ENCODE assay signal across 7 mouse cellular contexts in genomic region chr12:85346374-85346773, GRCm38 (mm10). TPM values are rescaled to one million over a fixed set of nuclear protein-coding genes. Genes with fewer than 3 reads are reported as not detected.
DNase-seq lines count a peak whose midpoint lies in the region; ATAC-seq and TF ChIP-seq lines count a peak whose summit lies in the region.

No protein-coding gene starts in this region.

- H3K4me1 ChIP-seq in embryonic facial prominence, embryonic 10.5 days = no peaks in the 10 kb centered on the region
- H3K4me1 ChIP-seq in kidney, adult 2 months (ENCODE audit: control insufficient read depth, insufficient read depth, low read length) = peaks cover 11% of the 10 kb centered on the region; the same call in 1 of the 2 replicates
- no peaks in the 10 kb centered on the region for H3K4me1 ChIP-seq in lung, embryonic 14.5 days (ENCODE audit: insufficient read depth)

- no peak for TF ChIP-seq POLR2A in kidney, adult 2 months (IDR thresholded peaks at IDR 0.05; ENCODE audit: low read depth, low read length)

- peaks cover 74% of the 10 kb centered on the region for H3K36me3 ChIP-seq in embryonic facial prominence, embryonic 10.5 days (replicated peaks)
- no peaks in the 10 kb centered on the region for H3K36me3 ChIP-seq in kidney, adult 2 months (ENCODE audit: control insufficient read depth, insufficient read depth, low read length)
- H3K36me3 ChIP-seq in lung, embryonic 14.5 days (ENCODE audit: insufficient read depth) = peaks cover 55% of the 10 kb centered on the region

- no peaks in the 10 kb centered on the region for H3K9me3 ChIP-seq in embryonic facial prominence, embryonic 10.5 days
- H3K9me3 ChIP-seq in lung, embryonic 14.5 days (ENCODE audit: low read depth, low read length) = no peaks in the 10 kb centered on the region

- ATAC-seq in lung, embryonic 14.5 days (ENCODE audit: insufficient read depth) = 0 out of 2 replicates have a peak, but pooled peaks have one; percentile 46

- no peak overlapping the region for H3K4me2 ChIP-seq in lung, embryonic 14.5 days

- peak; percentile 42 for DNase-seq in right cerebral cortex, adult 18-20 months
- no peak for DNase-seq in right cerebral cortex, postnatal 4 days
- peak; percentile 60 for DNase-seq in ZHBTc4 (ENCODE audit: low read depth, low spot score)
- peak; percentile 37 for DNase-seq in embryonic facial prominence, embryonic 10.5 days (ENCODE audit: low spot score)
- DNase-seq in kidney, adult 2 months = peak; percentile 81
- peak; percentile 94 for DNase-seq in lung, embryonic 14.5 days
- DNase-seq in spleen, postnatal 36 days (ENCODE audit: low spot score in 2 of 2) = peak; percentile 55 to 76

- 64% methylated on average over 3 of the region's 3 CpGs for WGBS in embryonic facial prominence, embryonic 10.5 days
- WGBS in kidney, adult 2 months = 35% methylated on average over 3 of the region's 3 CpGs
- 48% methylated on average over 3 of the region's 3 CpGs for WGBS in lung, embryonic 14.5 days

- TF ChIP-seq CTCF in kidney, adult 2 months (conservative IDR thresholded peaks at IDR 0.05; ENCODE audit: insufficient read depth, insufficient read length, low read depth, low read length) = no peak
- TF ChIP-seq CTCF in lung, embryonic 14.5 days (IDR thresholded peaks at IDR 0.05; ENCODE audit: low read depth) = peak; percentile 73

- H3K27ac ChIP-seq in embryonic facial prominence, embryonic 10.5 days (replicated peaks) = no peak overlapping the region
- no peak overlapping the region for H3K27ac ChIP-seq in kidney, adult 2 months (ENCODE audit: insufficient read depth, low read depth, low read length)
- H3K27ac ChIP-seq in lung, embryonic 14.5 days (ENCODE audit: low read depth) = no peak overlapping the region

- H3K27me3 ChIP-seq in embryonic facial prominence, embryonic 10.5 days (replicated peaks; ENCODE audit: low read depth, poor library complexity, severe bottlenecking) = no peaks in the 10 kb centered on the region
- H3K27me3 ChIP-seq in kidney, adult 2 months (replicated peaks; ENCODE audit: control insufficient read depth, insufficient read depth, low read length) = no peaks in the 10 kb centered on the region
- no peaks in the 10 kb centered on the region for H3K27me3 ChIP-seq in lung, embryonic 14.5 days (ENCODE audit: insufficient read depth, low read length)

- no peak overlapping the region for H3K4me3 ChIP-seq in embryonic facial prominence, embryonic 10.5 days
- no peak overlapping the region for H3K4me3 ChIP-seq in kidney, adult 2 months (ENCODE audit: insufficient read depth, low read depth, low read length)
- H3K4me3 ChIP-seq in lung, embryonic 14.5 days (ENCODE audit: low read depth, low read length) = no peak overlapping the region

- H3K9ac ChIP-seq in lung, embryonic 14.5 days = no peak overlapping the region

RNA-seq across cellular contexts. Expression of gene Nek9, which starts 7.2 kb away (rescaled TPM):
- polyA plus RNA-seq in embryonic facial prominence, embryonic 10.5 days (2016; fragmentation: Nextera tagmentation; extraction: Ambion mirVana) = 24.5 and 26.6 TPM in 2 replicates
- 24.9 and 27.8 TPM in 2 replicates for polyA plus RNA-seq in kidney, adult 2 months (2012; rRNA removed)
- 17.2 and 18.2 TPM in 2 replicates for polyA plus RNA-seq in lung, embryonic 14.5 days (2014; fragmentation: Nextera tagmentation; extraction: Ambion mirVana)

RNA-seq across cellular contexts. Expression of gene Tmed10, which starts 28.3 kb away (rescaled TPM):
- 243 and 251 TPM in 2 replicates for polyA plus RNA-seq in embryonic facial prominence, embryonic 10.5 days (2016; fragmentation: Nextera tagmentation; extraction: Ambion mirVana)
- polyA plus RNA-seq in kidney, adult 2 months (2012; rRNA removed) = 144 and 190 TPM in 2 replicates
- polyA plus RNA-seq in lung, embryonic 14.5 days (2014; fragmentation: Nextera tagmentation; extraction: Ambion mirVana) = 333 and 344 TPM in 2 replicates

RNA-seq across cellular contexts. Expression of gene Zc2hc1c, which starts 58.0 kb away (rescaled TPM):
- 0.90 and 0.92 TPM in 2 replicates for polyA plus RNA-seq in embryonic facial prominence, embryonic 10.5 days (2016; fragmentation: Nextera tagmentation; extraction: Ambion mirVana)
- polyA plus RNA-seq in kidney, adult 2 months (2012; rRNA removed) = 2.8 and 3.2 TPM in 2 replicates
- polyA plus RNA-seq in lung, embryonic 14.5 days (2014; fragmentation: Nextera tagmentation; extraction: Ambion mirVana) = 0.93 and 1.1 TPM in 2 replicates

RNA-seq across cellular contexts. Expression of gene Acyp1, which starts 58.1 kb away (rescaled TPM):
- 47.3 and 50.6 TPM in 2 replicates for polyA plus RNA-seq in embryonic facial prominence, embryonic 10.5 days (2016; fragmentation: Nextera tagmentation; extraction: Ambion mirVana)
- 9.6 and 19.1 TPM in 2 replicates for polyA plus RNA-seq in kidney, adult 2 months (2012; rRNA removed)
- polyA plus RNA-seq in lung, embryonic 14.5 days (2014; fragmentation: Nextera tagmentation; extraction: Ambion mirVana) = 37.6 and 42.7 TPM in 2 replicates
